Mouse (Mus musculus) kidney, postnatal 0 days (tissue): ENCODE measurements around the gene Fam107b. TPM values are rescaled to one million over a fixed set of nuclear protein-coding genes. Genes with fewer than 3 reads are reported as not detected.

Source experiments
- ATAC-seq: fragments of 200-750 bp; cut with Nextera tagmentation; replicated peaks from 2 replicates; pipeline ENCODE4 v1.8.0; 2017; ENCODE audit warnings: low read depth, moderate number of reproducible peaks, moderate TSS enrichment, moderate library complexity; ENCODE audit not compliant: low FRiP score
- DNase-seq: peaks from one replicate; pipeline ENCODE4 v3.0.0-alpha.2; 2016; ENCODE audit warnings: low spot score
- H3K27ac ChIP-seq: fragments of 300-500 bp; sonication (generic); 2 replicates; pipeline ENCODE4 v1.5.1; 2014; ENCODE audit warnings: mild to moderate bottlenecking
- H3K27me3 ChIP-seq: fragments of 300-500 bp; sonication (generic); 2 replicates; pipeline ENCODE4 v1.6.1; 2014; ENCODE audit warnings: low read length, mixed read lengths; ENCODE audit not compliant: insufficient read depth
- H3K36me3 ChIP-seq: fragments of 300-500 bp; sonication (generic); 2 replicates; pipeline ENCODE4 v1.6.1; 2014; ENCODE audit warnings: low read length, mixed read lengths; ENCODE audit not compliant: insufficient read depth
- H3K4me1 ChIP-seq: fragments of 300-500 bp; sonication (generic); replicated peaks from 2 replicates; pipeline ENCODE4 v1.6.1; 2014; ENCODE audit warnings: antibody characterized with exemption, low read length, mixed read lengths; ENCODE audit not compliant: insufficient read depth
- H3K4me2 ChIP-seq: fragments of 300-500 bp; sonication (generic); 2 replicates; pipeline ENCODE4 v1.6.1; 2014; ENCODE audit warnings: mild to moderate bottlenecking, low read length, moderate library complexity, mixed read lengths
- H3K4me3 ChIP-seq: fragments of 300-500 bp; sonication (generic); replicated peaks from 2 replicates; pipeline ENCODE4 v1.5.1; 2014; ENCODE audit warnings: low read depth, low read length
- H3K9ac ChIP-seq: fragments of 300-500 bp; sonication (generic); 2 replicates; pipeline ENCODE4 v1.6.1; 2014; ENCODE audit warnings: low read depth, low read length
- H3K9me3 ChIP-seq: fragments of 300-500 bp; sonication (generic); replicated peaks from 2 replicates; pipeline ENCODE4 v1.6.1; 2016; ENCODE audit warnings: low read length, inconsistent platforms, mixed read lengths
- CTCF ChIP-seq: IDR thresholded peaks from 2 replicates; pipeline ENCODE4 v1.5.1; 2016; ENCODE audit warnings: antibody characterized with exemption, low read depth, mild to moderate bottlenecking, moderate library complexity
- WGBS: fragments of 180-500 bp; shearing (Covaris S2); extraction: QIAGEN DNeasy Blood & Tissue Kit; methylation state at CpG from one replicate; pipeline ENCODE4 v1.1.7; 2014; 5-methylcytosine and 5-hydroxymethylcytosine counted together
- polyA plus RNA-seq: library from polyadenylated mRNA; unstranded; fragments of >200 nt; fragmentation: Nextera tagmentation; extraction: Ambion mirVana; gene quantifications from 2 replicates; pipeline ENCODE4 v1.2.1, GENCODE M21; 2015

Fam107b gene
- polyA plus RNA-seq, 1 experiment from 2014 or later = 62.6 TPM

DNA sequence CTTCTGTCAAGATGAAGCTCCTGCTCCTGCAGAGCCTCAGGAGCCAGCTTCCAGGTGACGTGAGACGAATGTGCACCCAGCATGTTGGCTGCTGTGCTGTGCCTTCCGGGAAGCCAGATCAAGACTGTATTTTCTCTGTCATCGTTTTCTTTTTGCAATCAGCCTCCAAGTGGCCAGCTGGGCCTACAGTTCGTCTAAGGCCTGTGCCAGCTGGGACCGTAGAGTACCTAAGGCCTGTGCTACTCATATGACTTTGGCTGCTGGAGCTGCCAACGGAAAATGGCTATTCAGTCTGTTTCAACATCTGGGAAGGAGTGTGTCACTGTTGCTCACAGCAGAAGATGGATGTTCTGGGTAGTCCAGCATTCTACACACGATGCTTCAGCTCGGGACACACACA lies 62.8 kb downstream of the Fam107b start:
- H3K4me2 ChIP-seq = no peak overlapping the region
- no peaks in the 10 kb centered on the region for H3K4me1 ChIP-seq
- no peak overlapping the region for H3K4me3 ChIP-seq
- no peaks in the 10 kb centered on the region for H3K9me3 ChIP-seq
- no peak for TF ChIP-seq CTCF
- ATAC-seq (no peak), DNase-seq (no peak)
- no peaks in the 10 kb centered on the region for H3K27me3 ChIP-seq
- WGBS = 80% methylated on average over 9 of the region's 9 CpGs
- no peaks in the 10 kb centered on the region for H3K36me3 ChIP-seq
- H3K27ac ChIP-seq = no peak overlapping the region
- H3K9ac ChIP-seq = no peak overlapping the region

DNA sequence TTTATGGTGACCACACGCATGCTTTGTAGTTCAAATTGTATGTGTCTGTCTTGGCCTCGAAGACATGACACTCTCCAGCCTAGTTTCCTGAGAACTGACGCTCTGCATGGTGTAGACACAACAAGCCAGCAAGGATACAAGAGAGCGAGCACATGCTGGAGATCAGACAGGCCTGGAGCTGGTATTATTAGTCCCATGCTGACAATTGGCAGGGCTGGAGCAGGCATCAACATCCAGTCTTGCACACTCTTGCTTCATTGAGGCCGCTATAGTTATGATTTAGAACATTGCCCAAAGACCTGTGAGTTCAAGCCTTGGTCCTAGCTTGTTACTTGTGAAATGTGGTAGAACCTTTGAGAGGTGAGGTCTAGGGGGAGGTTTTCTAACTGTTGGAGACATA lies 66.5 kb downstream of the Fam107b start:
- H3K4me3 ChIP-seq = no peak overlapping the region
- DNase-seq (no peak), ATAC-seq (no peak)
- H3K4me1 ChIP-seq = no peaks in the 10 kb centered on the region
- H3K9ac ChIP-seq = no peak overlapping the region
- TF ChIP-seq CTCF = no peak
- no peak overlapping the region for H3K4me2 ChIP-seq
- H3K27ac ChIP-seq = no peak overlapping the region
- H3K27me3 ChIP-seq = no peaks in the 10 kb centered on the region
- H3K9me3 ChIP-seq = no peaks in the 10 kb centered on the region
- 90% methylated on average over 5 of the region's 5 CpGs for WGBS
- no peaks in the 10 kb centered on the region for H3K36me3 ChIP-seq

DNA sequence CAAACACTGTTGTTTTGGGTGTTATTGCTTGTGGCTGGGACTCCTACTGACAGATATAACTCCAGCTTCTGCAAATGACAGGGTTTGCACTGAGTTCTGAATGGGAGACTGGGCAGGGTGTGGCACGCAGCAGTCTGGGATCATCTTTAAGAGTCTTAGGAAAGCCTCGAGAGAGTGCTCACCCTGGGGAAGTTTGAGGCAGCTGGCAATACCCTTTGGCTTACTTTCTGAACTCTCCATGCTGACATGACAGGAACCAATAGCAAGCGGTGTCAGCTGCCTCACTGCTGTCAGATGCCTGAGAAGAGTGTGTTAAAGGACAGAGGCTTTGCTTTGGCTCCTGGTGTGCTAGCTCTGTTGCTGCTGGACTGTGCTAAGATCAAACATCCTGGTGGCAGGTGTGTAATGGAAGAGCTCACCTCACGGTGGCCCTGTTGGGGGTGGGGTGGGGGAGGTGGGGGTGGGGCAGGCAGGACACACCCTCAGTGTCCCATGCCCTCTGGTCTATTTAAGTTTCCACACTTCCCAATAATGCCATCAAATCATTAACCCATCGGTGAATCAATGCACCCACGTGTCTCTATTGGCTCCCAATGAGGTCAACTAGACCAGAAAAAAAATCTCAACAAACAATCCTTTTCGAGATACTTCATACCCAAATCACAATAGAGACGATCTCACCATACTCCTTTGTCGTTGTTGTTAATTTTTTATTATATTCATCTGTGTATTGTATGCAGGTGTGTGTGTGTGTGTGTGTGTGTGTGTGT lies 70.9 kb downstream of the Fam107b start:
- 79% methylated on average over 9 of the region's 9 CpGs for WGBS

DNA sequence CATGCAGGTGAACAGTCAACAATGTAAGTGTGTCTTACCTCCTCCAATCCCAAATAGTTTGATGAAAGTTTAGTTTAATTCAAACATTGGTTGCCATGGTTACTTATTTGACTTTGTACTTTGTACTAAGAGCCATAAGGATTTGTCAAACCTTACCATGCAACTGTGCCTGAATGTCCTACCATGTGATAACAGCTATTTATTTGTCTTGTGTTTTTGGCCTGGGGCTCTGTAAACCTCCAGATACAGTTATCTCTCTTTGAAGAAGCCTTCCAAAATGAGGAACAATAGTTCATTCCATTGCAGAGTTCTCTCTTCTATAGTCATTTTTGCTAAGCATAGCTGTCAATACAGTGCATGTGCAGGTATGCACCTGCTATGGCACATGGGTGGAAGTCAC lies 72.7 kb downstream of the Fam107b start:
- no peak for TF ChIP-seq CTCF
- ATAC-seq (no peak), DNase-seq (no peak)
- Histone ChIP-seq H3K4me3 (no peak overlapping the region), H3K4me2 (no peak overlapping the region), H3K27ac (no peak overlapping the region), H3K9me3 (no peaks in the 10 kb centered on the region), H3K27me3 (no peaks in the 10 kb centered on the region), H3K36me3 (no peaks in the 10 kb centered on the region), H3K9ac (no peak overlapping the region), H3K4me1 (no peaks in the 10 kb centered on the region)

More for the DNA sequence above, 70.9 kb downstream of the Fam107b start:
- Histone ChIP-seq H3K9ac (no peak overlapping the region), H3K4me2 (no peak overlapping the region), H3K36me3 (no peaks in the 10 kb centered on the region), H3K4me1 (no peaks in the 10 kb centered on the region), H3K9me3 (no peaks in the 10 kb centered on the region), H3K27me3 (no peaks in the 10 kb centered on the region), H3K4me3 (no peak overlapping the region), H3K27ac (no peak overlapping the region)
- no peak for DNase-seq
- no peak; the same call in 1 of the 2 replicates for ATAC-seq
- no peak for TF ChIP-seq CTCF

DNA sequence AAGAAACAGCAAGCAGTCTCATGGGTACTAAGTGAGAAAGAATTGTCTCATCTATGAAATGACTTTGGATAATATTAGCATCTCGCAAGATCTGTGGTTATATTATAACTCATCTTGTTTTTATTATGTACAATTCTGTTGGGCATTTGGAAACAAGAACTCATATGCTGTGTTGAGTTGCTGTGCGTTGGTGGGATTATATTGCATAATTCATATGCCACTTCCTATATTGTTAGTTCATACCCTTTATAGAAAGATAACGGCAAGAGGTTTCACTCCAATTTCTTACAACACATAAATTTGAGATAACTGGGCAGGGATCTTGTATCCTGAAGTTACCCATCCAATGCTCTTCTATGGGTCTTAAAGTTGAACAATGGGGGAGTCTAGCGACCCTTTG lies 75.5 kb downstream of the Fam107b start:
- H3K9ac ChIP-seq = no peak overlapping the region
- H3K27ac ChIP-seq = no peak overlapping the region
- H3K4me1 ChIP-seq = no peaks in the 10 kb centered on the region
- no peak for DNase-seq
- H3K4me2 ChIP-seq = no peak overlapping the region
- no peak overlapping the region for H3K4me3 ChIP-seq
- 91% methylated on average over 4 of the region's 4 CpGs for WGBS
- H3K9me3 ChIP-seq = no peaks in the 10 kb centered on the region
- no peaks in the 10 kb centered on the region for H3K36me3 ChIP-seq
- no peak for TF ChIP-seq CTCF
- ATAC-seq = no peak
- H3K27me3 ChIP-seq = no peaks in the 10 kb centered on the region

DNA sequence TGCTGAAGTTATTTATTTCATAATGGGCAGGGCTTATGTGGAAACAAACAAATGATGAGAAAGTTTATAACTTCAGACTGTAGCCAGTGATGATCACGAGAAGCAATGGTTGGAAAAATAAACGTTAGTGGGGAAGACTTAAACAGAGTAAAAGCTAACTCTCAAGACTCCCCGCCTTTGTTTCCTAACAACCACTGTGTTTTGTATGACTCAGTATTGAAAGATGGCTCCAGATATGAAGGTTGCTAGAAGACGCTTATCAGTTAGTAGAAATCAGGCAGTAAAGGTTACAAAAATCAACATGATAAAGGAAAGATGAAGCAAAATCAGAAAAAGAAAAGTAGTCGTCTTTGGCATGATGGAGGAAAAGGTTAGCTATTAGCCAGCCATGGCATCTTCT lies 78.9 kb downstream of the Fam107b start:
- Histone ChIP-seq H3K4me2 (no peak overlapping the region), H3K27ac (no peak overlapping the region), H3K36me3 (no peaks in the 10 kb centered on the region), H3K4me1 (no peaks in the 10 kb centered on the region), H3K27me3 (no peaks in the 10 kb centered on the region), H3K9me3 (no peaks in the 10 kb centered on the region), H3K9ac (no peak overlapping the region), H3K4me3 (no peak overlapping the region)
- ATAC-seq (no peak), DNase-seq (no peak)
- no peak for TF ChIP-seq CTCF
- WGBS = 69% methylated on average over 5 of the region's 5 CpGs

DNA sequence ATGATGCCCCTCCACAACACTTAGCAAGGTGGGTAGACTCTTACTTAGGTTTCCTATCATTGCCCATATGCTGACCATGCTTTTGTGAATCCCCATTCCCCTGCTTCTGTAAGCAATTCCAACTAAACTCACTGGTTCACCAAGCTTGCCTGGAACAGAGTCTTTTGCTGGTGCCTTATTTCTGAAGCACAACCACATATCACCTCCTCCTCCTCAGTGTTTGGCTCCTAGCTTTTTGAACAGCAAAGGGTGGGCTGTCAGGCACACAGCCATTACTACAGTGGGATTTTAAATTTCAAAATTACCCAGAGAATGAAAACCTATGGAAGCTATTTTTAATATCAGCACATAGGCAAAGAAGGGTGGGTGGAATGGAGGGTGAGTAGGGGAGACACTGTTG lies 84.3 kb downstream of the Fam107b start:
- Histone ChIP-seq H3K4me3 (no peak overlapping the region), H3K9me3 (no peaks in the 10 kb centered on the region), H3K4me2 (no peak overlapping the region), H3K36me3 (no peaks in the 10 kb centered on the region), H3K27ac (no peak overlapping the region), H3K4me1 (no peaks in the 10 kb centered on the region), H3K27me3 (no peaks in the 10 kb centered on the region), H3K9ac (no peak overlapping the region)
- ATAC-seq (no peak), DNase-seq (no peak)
- TF ChIP-seq CTCF = no peak
